Mouse (Mus musculus) kidney, adult 8-10 months (tissue): ENCODE data around the gene Matn3.

Source experiments
- DNase-seq, 2 experiments: peaks; one replicate each; pipeline ENCODE4 v3.0.0; 2022

Matn3 gene

GRCm38 (mm10) chr12:8947714-8948464, at the start of gene Matn3:
Gene Matn3 (plus strand): TSS chr12:8947929.
- peak; percentile 74 to 85 for DNase-seq

- DNase-seq = no peak
Observed at GRCm38 (mm10) chr12:8898879-8899785, 48.6 kb upstream of the Matn3 start.

GRCm38 (mm10) chr12:8900107-8900698, 47.5 kb upstream of the Matn3 start:
- DNase-seq = no peak

GRCm38 (mm10) chr12:8900919-8901663, 46.6 kb upstream of the Matn3 start:
- no peak for DNase-seq

GRCm38 (mm10) chr12:8901934-8902333, 45.8 kb upstream of the Matn3 start:
- no peak for DNase-seq

- no peak for DNase-seq
Observed at GRCm38 (mm10) chr12:8902479-8902878, 45.2 kb upstream of the Matn3 start.

- DNase-seq = peak; percentile 34 to 48
Observed at GRCm38 (mm10) chr12:8912860-8913685, 34.7 kb upstream of the Matn3 start.

GRCm38 (mm10) chr12:8913701-8914340, 33.9 kb upstream of the Matn3 start:
- DNase-seq = no peak

- peak; percentile 27 to 31 for DNase-seq
Observed at GRCm38 (mm10) chr12:8916378-8916777, 31.4 kb upstream of the Matn3 start.

- no peak for DNase-seq
Observed at GRCm38 (mm10) chr12:8919231-8919630, 28.5 kb upstream of the Matn3 start.

- DNase-seq = no peak
Observed at GRCm38 (mm10) chr12:8920996-8921393, 26.7 kb upstream of the Matn3 start.

GRCm38 (mm10) chr12:8921394-8922368, 26.0 kb upstream of the Matn3 start, which contains the start of gene Laptm4a:
Gene Laptm4a (plus strand): TSS chr12:8921664.
- peak; percentile 99 for DNase-seq

GRCm38 (mm10) chr12:8922369-8923124, 25.2 kb upstream of the Matn3 start:
- DNase-seq = peak in 1 of 2 experiments; percentile 45

GRCm38 (mm10) chr12:8923125-8923410, 24.7 kb upstream of the Matn3 start:
- no peak for DNase-seq

GRCm38 (mm10) chr12:8923603-8924002, 24.1 kb upstream of the Matn3 start:
- DNase-seq = no peak

GRCm38 (mm10) chr12:8927652-8928051, 20.1 kb upstream of the Matn3 start:
- DNase-seq = no peak

GRCm38 (mm10) chr12:8928766-8929165, 19.0 kb upstream of the Matn3 start:
- no peak for DNase-seq

- DNase-seq = no peak
Observed at GRCm38 (mm10) chr12:8931083-8931482, 16.6 kb upstream of the Matn3 start.

- peak; percentile 88 to 89 for DNase-seq
Observed at GRCm38 (mm10) chr12:8935349-8935748, 12.4 kb upstream of the Matn3 start.
